Mouse (Mus musculus) embryo, embryonic 11 days (tissue): ENCODE data around the gene Actn1.

Source experiments
- DNase-seq: peaks from one replicate; pipeline ENCODE4 v3.0.0-alpha.2; 2015

Gene Actn1

GRCm38 (mm10) chr12:80226101-80226500 is 34.1 kb downstream of the Actn1 start:
- no peak for DNase-seq

DNA sequence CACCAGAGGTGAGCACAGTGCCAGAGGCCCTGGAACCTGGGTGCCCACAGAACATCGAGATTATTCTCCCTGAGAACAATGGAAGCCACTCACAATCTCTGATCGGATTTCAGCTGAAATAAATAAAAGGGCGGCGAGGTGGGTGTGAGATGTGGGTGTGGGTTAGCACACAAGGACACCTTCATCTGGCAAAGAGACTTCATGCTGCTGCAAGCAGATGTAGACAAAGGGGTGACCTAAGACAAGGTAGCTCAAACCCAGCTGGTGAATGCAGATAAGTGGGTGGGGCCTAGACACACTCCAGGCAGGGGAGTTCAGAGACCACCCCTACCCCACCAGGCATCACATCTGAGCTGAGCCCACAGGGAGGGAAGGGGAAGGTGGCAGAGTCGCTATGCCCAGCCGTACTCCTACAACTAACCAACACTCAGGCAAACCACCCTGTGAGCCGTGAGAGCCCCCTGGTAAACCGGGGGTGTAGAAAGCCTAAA is 35.9 kb downstream of the Actn1 start:
- no peak for DNase-seq

DNA sequence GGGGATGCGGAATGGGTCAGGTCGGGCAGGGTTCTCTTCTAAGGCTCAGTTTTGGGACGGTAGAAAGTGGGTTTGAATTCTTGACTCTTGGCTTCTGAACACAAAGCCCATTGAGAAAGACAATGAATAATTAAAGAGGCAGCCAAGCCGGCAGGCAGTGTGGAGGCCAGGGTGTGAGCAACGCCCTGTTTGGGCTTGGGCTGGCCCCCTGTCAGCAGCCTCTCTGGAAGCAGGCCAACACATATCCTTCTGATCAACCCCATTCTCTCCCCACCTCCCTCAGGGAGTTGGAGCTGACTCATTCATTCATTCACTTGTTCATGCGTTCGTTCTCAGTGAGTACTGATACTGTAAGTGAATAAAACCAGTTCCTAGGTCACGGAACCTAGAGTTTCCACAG is 36.7 kb downstream of the Actn1 start:
- peak; percentile 26 for DNase-seq

DNA sequence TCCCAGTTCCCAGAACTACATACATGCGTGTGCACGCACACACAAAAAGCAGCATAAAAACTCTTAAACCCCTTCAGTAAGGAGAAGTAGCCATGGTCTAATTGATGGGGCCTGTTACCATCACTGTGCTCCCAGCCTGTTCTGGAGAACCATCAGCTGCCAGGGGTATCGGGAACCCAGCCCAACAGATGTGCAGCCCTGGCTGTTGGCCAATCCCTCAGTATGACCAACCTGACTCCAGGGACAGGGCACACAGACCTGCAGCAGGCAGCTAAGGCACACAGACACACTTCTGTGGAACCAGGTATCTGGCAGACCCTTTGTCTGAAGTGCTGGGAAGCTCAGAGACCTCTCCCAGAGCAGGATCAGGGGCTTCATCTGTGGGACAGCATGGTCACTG is 37.7 kb downstream of the Actn1 start:
- no peak for DNase-seq

DNA sequence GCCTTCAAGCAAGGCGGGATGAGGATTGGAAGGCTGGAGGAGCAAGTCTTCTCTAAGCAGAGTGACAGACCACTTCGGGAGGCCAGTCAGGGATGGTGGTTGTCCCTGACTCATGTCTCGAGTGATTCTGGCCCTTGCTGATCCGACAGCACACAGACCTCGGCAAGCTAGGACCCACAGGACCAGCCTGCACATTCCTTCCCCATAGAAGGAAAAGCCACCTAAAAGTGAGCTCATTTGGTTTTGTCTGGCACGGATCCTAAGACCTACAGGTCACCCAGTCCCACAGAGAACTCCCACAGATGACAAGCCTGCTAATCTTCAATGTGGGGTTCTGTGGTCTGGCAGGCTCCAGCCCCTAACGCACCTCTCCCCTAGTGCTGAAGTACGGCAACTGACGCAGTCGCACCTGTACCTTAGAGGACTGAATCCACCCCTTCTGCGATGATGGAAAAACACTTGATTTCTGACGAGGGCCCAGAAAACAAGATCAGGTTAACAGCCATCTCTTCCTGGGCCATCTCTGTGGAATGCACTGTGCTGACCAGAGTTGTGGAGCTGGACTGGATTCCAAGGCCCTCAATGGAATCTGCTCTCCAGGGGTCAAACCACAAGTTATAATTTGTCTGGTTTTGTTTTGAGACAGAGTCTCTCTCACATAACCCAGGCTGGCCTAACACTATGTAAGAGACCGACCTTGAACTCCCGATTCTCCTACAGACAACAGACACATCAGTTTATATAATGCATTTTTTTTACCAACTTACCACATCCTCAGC is 39.7 kb downstream of the Actn1 start:
- no peak for DNase-seq

GRCm38 (mm10) chr12:80218784-80219183 is 41.4 kb downstream of the Actn1 start:
- DNase-seq = no peak

DNA sequence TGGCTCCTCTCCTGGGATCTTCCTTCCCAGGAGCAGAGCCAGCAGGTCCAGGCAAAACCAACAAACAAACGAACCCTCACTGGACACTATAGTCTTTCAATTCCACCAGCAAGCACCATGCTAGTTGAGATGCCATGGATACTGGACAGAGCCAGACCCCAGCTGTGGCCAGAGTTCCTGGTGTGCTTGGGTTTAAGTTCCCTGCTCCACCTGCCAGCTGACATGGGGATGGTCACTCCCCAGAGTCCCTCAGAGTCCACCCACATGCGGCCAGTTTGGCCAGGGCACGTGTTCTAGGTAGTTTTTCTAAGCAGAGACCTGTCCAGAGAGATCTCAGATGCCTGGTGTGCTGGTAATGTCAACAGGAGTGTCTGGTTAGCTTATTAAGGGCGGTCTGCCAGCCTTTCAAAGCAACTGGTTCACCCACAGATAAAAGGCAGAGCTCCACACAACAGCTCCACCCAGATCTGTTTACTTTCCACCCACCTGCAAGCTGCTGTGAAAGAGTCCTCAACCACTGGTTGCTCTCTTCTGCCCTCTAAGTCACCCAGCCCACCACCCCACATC is 42.0 kb downstream of the Actn1 start:
- DNase-seq = no peak

DNA sequence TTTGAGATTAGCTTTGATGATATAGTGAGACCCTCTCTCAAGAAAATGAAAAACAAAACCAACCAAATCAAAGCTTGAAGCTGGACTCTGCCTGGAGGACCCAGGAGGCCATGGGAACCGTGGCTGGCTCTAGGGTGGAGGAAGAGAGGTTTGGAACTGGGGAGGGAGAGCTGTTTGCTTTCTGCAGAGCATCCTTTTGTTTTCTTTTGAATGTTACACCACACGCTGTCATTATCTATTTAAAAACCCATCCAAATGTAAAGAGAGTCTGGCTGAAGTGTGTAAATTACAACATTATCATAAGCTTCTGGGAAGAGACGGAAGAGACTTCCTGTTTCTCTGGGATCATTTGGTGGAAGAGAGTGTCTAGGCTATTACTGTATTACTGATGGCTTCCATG is 43.1 kb downstream of the Actn1 start:
- DNase-seq = no peak

GRCm38 (mm10) chr12:80216258-80216881 is 43.8 kb downstream of the Actn1 start:
- DNase-seq = no peak

GRCm38 (mm10) chr12:80213810-80214209 is 46.4 kb downstream of the Actn1 start:
- DNase-seq = no peak

DNA sequence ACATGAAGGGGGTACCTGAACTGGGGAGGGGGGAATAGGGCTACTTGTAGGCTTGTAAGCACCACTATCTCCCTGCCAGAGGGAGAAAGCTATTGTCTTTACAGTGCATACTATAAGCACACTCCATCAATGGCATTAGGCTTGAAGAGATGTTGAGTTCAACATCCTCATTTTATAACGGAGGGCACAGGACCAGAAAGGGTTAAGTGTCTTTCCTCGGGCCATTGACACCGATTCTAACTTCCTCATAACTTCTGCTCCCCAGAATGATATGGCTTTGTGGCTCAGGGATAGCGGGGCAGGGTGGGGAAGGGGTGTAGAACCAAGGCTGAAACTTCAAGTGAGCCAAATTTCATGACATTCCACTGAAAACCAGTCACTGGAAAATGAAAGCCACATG is 46.9 kb downstream of the Actn1 start:
- no peak for DNase-seq

DNA sequence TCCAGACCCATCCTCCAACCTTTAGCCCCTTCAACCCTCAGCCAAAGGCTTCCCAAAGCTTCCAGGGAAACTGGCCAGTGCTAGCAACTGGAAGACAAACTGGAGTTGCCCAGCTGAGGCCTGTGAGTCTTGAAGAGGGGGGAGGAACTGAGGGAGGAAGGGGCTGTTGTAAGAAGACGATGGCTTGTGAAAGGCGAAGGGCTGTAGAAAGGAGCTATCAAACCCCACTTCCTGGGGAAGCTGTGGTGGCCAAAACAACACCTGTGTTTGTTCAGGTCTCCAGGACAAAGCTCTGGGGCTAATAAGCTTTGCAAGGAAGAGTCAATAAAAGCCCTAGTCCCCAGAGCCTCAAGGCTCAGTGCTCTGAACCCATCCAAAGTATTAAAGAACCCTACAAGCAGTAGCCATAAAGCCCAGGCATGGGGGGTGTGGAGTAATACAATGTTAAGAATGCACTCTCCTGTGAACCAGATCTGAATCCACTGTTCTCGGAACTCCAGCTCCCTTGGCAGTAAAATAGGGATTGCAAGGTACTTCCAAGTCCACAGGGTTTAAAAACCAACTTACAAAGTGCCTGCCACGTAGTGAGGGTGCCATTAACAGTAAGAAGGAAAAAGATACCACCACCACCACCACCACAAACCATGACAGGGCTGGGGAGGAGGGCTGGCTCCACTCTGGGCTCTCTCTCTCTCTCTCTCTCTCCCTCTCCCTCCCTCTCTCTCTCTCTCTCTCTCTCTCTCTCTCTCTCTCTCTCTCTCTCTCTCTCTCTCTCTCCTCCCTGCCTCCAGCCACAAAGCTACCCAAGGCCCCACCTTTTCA is 49.2 kb downstream of the Actn1 start:
- no peak for DNase-seq

DNA sequence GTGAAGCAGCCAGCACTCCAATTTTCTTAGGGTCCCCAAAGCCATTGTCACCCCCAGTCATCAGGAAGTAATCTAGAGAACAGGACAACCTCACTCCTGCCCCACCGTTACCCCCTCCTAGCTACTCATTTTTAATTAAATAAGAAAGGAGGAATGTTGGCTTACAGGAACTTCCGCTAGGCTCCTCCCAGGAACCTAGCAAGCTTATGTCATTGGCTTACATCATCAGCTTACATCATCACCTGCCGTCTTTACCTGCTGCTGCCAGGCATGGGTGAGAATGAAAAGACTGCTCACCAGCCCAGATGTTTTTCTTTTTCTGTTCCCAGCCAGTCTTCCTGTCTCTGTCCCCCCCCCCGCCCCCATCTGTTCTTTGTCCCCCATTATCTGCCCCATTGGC is 50.3 kb downstream of the Actn1 start:
- no peak for DNase-seq

DNA sequence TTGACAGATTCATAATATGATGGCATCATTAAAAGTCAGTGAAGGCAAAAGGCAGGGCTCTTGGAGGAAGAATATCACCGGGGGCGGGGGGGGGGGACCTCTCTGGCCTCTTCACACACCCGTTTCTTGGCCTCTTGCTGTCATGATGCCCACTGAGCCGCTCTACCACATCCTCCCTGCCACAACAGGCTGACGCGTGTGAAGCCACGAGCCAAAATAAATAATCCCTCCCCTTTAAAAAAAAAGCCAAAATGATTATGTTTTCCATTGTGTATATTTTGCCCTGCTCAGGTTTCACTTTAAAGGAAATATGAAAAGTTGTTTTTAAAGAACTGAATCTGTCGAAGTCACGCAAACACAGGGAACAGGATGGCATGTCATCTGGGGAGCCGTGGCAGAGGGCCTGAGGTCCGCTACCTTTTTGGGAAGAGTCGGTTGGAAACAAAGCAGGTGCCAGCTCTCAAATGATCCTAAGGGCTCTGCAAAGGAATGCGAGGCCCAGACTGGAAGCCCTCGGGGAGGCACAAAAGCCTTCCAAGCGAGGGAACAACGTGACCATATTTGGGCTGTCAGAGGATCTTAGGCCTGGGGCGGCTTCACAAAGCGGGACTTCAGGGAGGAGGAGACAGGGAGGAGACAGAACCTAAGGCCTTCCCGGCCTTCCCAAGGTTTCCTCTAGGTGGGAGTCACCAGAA is 51.9 kb downstream of the Actn1 start:
- peak; percentile 37 for DNase-seq

DNA sequence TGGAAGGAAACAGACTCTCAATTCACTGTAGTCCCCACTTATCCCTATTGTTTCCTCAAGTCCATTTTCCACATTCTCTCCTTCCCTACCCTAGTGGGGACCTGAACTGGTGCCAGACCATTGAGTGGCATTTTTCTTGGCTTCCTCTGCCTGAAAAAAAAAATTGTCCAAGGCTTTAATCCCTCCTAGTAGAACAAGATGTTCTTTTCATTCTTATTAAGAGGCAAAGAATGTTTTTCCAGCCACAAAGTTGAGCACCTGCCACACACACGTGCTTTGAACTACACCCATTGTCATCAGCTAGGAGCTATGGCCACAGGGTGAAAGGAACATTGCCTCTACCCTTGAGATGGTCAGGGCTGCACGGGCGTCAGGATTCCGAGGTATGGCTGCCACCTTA is 56.9 kb downstream of the Actn1 start:
- no peak for DNase-seq

GRCm38 (mm10) chr12:80199738-80200137 is 60.4 kb downstream of the Actn1 start:
- DNase-seq = no peak

GRCm38 (mm10) chr12:80198487-80198886 is 61.7 kb downstream of the Actn1 start:
- peak; percentile 84 for DNase-seq

- peak; percentile 69 for DNase-seq
Observed at GRCm38 (mm10) chr12:80197343-80197742, 62.8 kb downstream of the Actn1 start.

- no peak for DNase-seq
Observed at GRCm38 (mm10) chr12:80191806-80192205, 68.4 kb downstream of the Actn1 start.

DNA sequence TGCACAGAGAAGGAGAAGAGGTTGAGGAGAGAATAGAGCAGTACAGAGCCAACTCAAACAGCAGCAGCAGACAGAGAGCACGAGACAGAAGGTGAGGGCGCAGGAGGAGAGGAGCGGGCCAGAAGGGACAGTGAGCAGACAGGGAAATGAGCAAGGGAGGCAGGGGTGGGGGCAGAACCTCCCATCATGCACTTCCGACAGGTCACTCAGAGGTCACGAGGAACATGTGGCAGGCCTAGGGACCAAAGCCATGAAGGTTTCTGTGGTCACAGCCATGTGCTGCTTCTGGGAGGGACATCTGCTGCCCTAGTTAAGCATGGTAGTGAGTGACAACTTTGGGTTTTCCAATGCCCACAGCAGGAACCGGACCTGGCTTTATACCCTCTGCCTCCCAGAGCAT is 68.8 kb downstream of the Actn1 start:
- no peak for DNase-seq

DNA sequence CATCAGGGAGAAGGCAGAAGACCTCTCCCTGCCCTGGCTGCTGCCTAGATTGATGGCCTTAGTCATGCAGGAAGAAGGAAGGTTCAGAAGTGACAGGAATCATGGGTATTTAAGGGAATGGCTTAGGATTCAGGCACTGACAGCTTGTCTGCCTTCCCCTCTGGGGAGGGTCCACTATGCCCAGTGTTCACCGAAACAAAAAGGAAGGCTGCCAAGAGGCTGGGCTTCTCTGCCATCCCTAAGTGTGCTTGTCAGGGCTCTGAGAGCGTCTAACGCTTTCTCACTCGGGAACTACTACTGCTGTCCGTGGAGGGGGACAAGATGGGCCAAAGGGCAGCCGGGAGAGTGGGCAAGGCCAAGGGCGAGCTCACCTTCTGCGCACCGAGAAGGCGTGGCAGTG is 69.3 kb downstream of the Actn1 start:
- DNase-seq = no peak

DNA sequence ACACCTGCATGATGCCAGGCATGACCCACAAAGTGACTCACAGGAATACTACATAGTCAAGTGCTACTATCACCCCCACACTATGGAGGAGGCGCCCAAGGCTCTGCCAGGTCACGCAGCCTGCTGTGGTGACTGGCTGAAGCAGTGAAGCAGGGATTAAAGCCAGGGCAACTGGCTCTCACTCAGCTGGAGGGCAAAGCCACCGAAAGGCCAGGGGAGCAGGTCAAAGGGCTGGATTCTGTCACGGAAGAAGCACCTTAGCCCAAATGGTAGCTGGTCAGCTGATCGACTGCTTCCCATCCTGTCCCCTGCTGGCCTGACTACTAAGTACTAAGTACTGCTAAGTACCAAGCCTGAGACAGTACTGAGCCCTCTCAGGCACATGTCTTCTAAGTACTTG is 76.1 kb downstream of the Actn1 start:
- no peak for DNase-seq

- DNase-seq = no peak
Observed at GRCm38 (mm10) chr12:80181831-80182230, 78.3 kb downstream of the Actn1 start.
